Mouse (Mus musculus): ENCODE data around the gene Isca2. TPM values are rescaled to one million over a fixed set of nuclear protein-coding genes. Genes with fewer than 3 reads are reported as not detected.
A peak's percentile ranks its signal among the peaks of the same experiment; 100 is the strongest.

Gene Isca2
- polyA plus RNA-seq, 1 experiment from 2014 or later: 156 TPM

DNA sequence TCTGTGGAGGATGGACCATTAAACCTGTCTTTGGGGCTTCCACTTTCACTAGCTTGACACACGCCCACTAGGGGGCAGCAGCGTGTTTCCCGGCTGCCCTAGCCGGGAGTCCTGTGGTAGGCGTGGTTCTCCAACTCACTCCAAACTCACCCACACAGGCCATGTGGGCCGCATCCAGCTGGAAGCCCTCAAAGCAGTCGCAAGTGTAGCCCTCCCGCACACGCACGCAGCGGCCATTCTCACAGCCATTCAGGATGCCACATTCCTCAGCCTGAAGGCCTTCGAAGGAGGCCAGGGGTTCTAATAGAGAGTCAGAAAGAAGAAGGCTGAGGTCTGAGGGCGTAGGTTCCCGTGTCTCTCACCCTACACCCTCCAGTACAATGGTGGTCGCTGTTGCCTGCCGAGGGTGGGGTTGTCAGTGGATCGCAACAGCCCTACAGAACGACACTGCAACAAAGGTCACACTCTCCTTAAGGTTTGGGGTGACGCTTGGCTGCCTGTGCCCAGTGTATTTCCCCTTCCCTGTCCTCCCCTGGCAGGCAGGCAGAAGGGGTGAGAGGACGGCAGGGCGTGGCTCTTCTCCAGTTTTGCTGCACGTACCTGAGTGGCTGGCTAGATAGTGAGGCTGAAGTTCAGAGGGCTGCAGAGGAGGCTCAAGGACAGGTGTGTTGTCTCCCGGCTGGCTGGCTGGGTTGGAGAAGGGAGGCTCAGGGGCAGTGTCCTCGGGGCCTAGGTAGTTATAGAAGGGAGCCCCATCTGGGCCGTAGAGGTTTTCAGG lies 11.7 kb downstream of the Isca2 start:
- Histone ChIP-seq H3K36me3 (ENCODE audit: control insufficient read depth, insufficient read depth, low read length) (no peaks in the 10 kb centered on the region), H3K27me3 (ENCODE audit: control insufficient read depth, insufficient read depth, low read length) (no peaks in the 10 kb centered on the region), H3K9me3 (ENCODE audit: control insufficient read depth, low read length) (no peaks in the 10 kb centered on the region), H3K27ac (ENCODE audit: low read depth, low read length) (no peak overlapping the region), H3K4me1 (replicated peaks; ENCODE audit: control insufficient read depth, insufficient read depth, low read length) (peaks cover 5% of the 10 kb centered on the region; the same call in 1 of the 2 replicates), H3K9ac (ENCODE audit: low read length) (no peak overlapping the region), H3K4me3 (ENCODE audit: low read depth, low read length) (no peak overlapping the region), H3K4me2 (ENCODE audit: low read depth, low read length, severe bottlenecking) (peak overlapping the region; percentile 34; the same call in 1 of the 2 replicates)
- peak; percentile 94 for DNase-seq (ENCODE audit: low spot score)
- ATAC-seq (replicated peaks; ENCODE audit: low FRiP score): peak; percentile 83
- WGBS: 34% methylated on average over 25 of the region's 25 CpGs

GRCm38 (mm10) chr12:84786091-84786490 lies 13.0 kb downstream of the Isca2 start:
- Histone ChIP-seq H3K27ac (ENCODE audit: low read depth, low read length) (no peak overlapping the region), H3K4me2 (ENCODE audit: low read depth, low read length, severe bottlenecking) (no peak overlapping the region), H3K36me3 (ENCODE audit: control insufficient read depth, insufficient read depth, low read length) (no peaks in the 10 kb centered on the region), H3K4me3 (ENCODE audit: low read depth, low read length) (no peak overlapping the region), H3K9ac (ENCODE audit: low read length) (no peak overlapping the region), H3K4me1 (replicated peaks; ENCODE audit: control insufficient read depth, insufficient read depth, low read length) (peaks cover 5% of the 10 kb centered on the region; the same call in 1 of the 2 replicates), H3K27me3 (ENCODE audit: control insufficient read depth, insufficient read depth, low read length) (no peaks in the 10 kb centered on the region), H3K9me3 (ENCODE audit: control insufficient read depth, low read length) (no peaks in the 10 kb centered on the region)
- WGBS: 63% methylated on average over 5 of the region's 5 CpGs
- DNase-seq (ENCODE audit: low spot score): no peak
- ATAC-seq (replicated peaks; ENCODE audit: low FRiP score): no peak

GRCm38 (mm10) chr12:84790853-84791252 lies 17.8 kb downstream of the Isca2 start:
- 80% methylated on average over 10 of the region's 10 CpGs for WGBS
- Histone ChIP-seq H3K36me3 (ENCODE audit: control insufficient read depth, insufficient read depth, low read length) (no peaks in the 10 kb centered on the region), H3K9me3 (ENCODE audit: control insufficient read depth, low read length) (no peaks in the 10 kb centered on the region), H3K4me2 (ENCODE audit: low read depth, low read length, severe bottlenecking) (no peak overlapping the region), H3K4me3 (ENCODE audit: low read depth, low read length) (no peak overlapping the region), H3K4me1 (replicated peaks; ENCODE audit: control insufficient read depth, insufficient read depth, low read length) (no peaks in the 10 kb centered on the region), H3K9ac (ENCODE audit: low read length) (no peak overlapping the region), H3K27me3 (ENCODE audit: control insufficient read depth, insufficient read depth, low read length) (no peaks in the 10 kb centered on the region), H3K27ac (ENCODE audit: low read depth, low read length) (no peak overlapping the region)
- ATAC-seq (replicated peaks; ENCODE audit: low FRiP score) (no peak), DNase-seq (ENCODE audit: low spot score) (no peak)

DNA sequence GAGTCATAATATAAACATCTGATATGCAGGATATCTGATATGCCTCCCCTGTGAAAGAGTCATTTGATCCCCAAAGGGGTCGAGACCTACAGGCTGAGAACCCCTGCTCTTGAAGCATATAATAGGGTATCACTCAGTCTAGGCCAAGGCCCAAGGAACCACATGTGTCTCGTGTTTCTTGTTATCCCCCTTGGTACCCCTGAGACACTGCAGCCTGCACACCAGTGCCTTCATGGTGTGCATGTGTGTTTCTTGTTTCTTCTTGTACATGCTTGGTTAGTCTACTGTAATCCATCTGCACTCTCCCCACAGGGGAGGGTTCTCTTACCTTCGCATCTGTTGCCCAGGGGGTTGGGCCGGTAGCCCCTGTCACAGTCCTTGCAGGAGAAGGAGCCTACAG lies 19.6 kb downstream of the Isca2 start:
- H3K4me2 ChIP-seq (ENCODE audit: low read depth, low read length, severe bottlenecking): no peak overlapping the region
- WGBS: 89% methylated on average over 4 of the region's 4 CpGs
- no peaks in the 10 kb centered on the region for H3K4me1 ChIP-seq (replicated peaks; ENCODE audit: control insufficient read depth, insufficient read depth, low read length)
- H3K9me3 ChIP-seq (ENCODE audit: control insufficient read depth, low read length): no peaks in the 10 kb centered on the region
- H3K27me3 ChIP-seq (ENCODE audit: control insufficient read depth, insufficient read depth, low read length): no peaks in the 10 kb centered on the region
- no peak overlapping the region for H3K9ac ChIP-seq (ENCODE audit: low read length)
- ATAC-seq (replicated peaks; ENCODE audit: low FRiP score): no peak
- H3K4me3 ChIP-seq (ENCODE audit: low read depth, low read length): no peak overlapping the region
- no peak for DNase-seq (ENCODE audit: low spot score)
- no peak overlapping the region for H3K27ac ChIP-seq (ENCODE audit: low read depth, low read length)
- no peaks in the 10 kb centered on the region for H3K36me3 ChIP-seq (ENCODE audit: control insufficient read depth, insufficient read depth, low read length)

GRCm38 (mm10) chr12:84794647-84795046 lies 21.6 kb downstream of the Isca2 start:
- H3K36me3 ChIP-seq (ENCODE audit: control insufficient read depth, insufficient read depth, low read length): no peaks in the 10 kb centered on the region
- H3K9ac ChIP-seq (ENCODE audit: low read length): no peak overlapping the region
- ATAC-seq (replicated peaks; ENCODE audit: low FRiP score): no peak
- H3K4me3 ChIP-seq (ENCODE audit: low read depth, low read length): no peak overlapping the region
- 94% methylated on average over 8 of the region's 8 CpGs for WGBS
- H3K9me3 ChIP-seq (ENCODE audit: control insufficient read depth, low read length): no peaks in the 10 kb centered on the region
- no peak overlapping the region for H3K27ac ChIP-seq (ENCODE audit: low read depth, low read length)
- no peaks in the 10 kb centered on the region for H3K27me3 ChIP-seq (ENCODE audit: control insufficient read depth, insufficient read depth, low read length)
- no peaks in the 10 kb centered on the region for H3K4me1 ChIP-seq (replicated peaks; ENCODE audit: control insufficient read depth, insufficient read depth, low read length)
- no peak overlapping the region for H3K4me2 ChIP-seq (ENCODE audit: low read depth, low read length, severe bottlenecking)
- DNase-seq (ENCODE audit: low spot score): no peak

DNA sequence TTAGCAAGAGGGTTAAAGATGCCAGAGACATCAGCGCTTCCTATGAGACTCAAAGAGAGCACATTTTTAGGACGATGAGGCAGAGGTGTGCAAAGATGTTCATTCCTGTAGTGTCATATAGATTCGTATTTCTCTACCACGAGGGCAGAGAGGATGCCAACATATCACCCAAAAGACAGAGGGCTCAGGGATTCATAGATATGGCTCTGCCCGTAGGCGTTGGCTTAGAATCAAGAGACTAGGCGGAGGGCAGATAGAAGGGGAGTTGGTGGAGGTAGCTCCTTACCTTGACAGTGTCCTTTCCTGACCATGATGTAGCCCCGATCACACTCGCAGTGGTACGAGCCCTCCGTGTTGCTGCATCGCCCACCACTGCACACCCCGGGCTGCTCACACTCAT lies 26.0 kb downstream of the Isca2 start:
- H3K27me3 ChIP-seq (ENCODE audit: control insufficient read depth, insufficient read depth, low read length): no peaks in the 10 kb centered on the region
- WGBS: 94% methylated on average over 13 of the region's 13 CpGs
- no peak for ATAC-seq (replicated peaks; ENCODE audit: low FRiP score)

DNA sequence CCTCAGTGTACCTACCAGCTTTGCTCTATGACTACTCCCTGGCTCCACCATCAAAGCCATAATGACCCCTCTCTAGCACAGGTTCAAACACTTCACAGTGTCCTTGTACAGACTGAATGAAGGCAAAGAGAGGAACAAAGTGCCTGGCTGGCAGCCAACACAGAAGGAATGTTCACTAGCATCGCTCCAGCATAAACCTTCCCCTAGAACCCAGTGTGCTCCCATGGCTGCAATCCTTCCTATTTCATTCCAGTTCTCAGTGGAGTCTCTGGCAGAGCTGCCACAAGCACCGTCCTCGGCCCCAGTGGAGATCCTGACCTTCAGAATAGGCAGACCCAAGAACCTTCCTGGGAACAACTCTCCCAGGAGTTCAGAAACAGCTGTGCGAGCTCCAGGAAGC lies 27.4 kb downstream of the Isca2 start:
- Histone ChIP-seq H3K4me2 (ENCODE audit: low read depth, low read length, severe bottlenecking) (no peak overlapping the region), H3K27ac (ENCODE audit: low read depth, low read length) (no peak overlapping the region), H3K9me3 (ENCODE audit: control insufficient read depth, low read length) (no peaks in the 10 kb centered on the region), H3K36me3 (ENCODE audit: control insufficient read depth, insufficient read depth, low read length) (no peaks in the 10 kb centered on the region), H3K9ac (ENCODE audit: low read length) (no peak overlapping the region), H3K4me1 (replicated peaks; ENCODE audit: control insufficient read depth, insufficient read depth, low read length) (no peaks in the 10 kb centered on the region), H3K27me3 (ENCODE audit: control insufficient read depth, insufficient read depth, low read length) (no peaks in the 10 kb centered on the region), H3K4me3 (ENCODE audit: low read depth, low read length) (no peak overlapping the region)
- 86% methylated on average over 4 of the region's 4 CpGs for WGBS
- ATAC-seq (replicated peaks; ENCODE audit: low FRiP score): no peak
- no peak for DNase-seq (ENCODE audit: low spot score)

More for the DNA sequence above, 26.0 kb downstream of the Isca2 start:
- Histone ChIP-seq H3K27ac (ENCODE audit: low read depth, low read length) (no peak overlapping the region), H3K9me3 (ENCODE audit: control insufficient read depth, low read length) (no peaks in the 10 kb centered on the region), H3K9ac (ENCODE audit: low read length) (no peak overlapping the region), H3K4me2 (ENCODE audit: low read depth, low read length, severe bottlenecking) (no peak overlapping the region), H3K4me3 (ENCODE audit: low read depth, low read length) (no peak overlapping the region), H3K36me3 (ENCODE audit: control insufficient read depth, insufficient read depth, low read length) (no peaks in the 10 kb centered on the region), H3K4me1 (replicated peaks; ENCODE audit: control insufficient read depth, insufficient read depth, low read length) (no peaks in the 10 kb centered on the region)
- no peak for DNase-seq (ENCODE audit: low spot score)

- H3K4me2 ChIP-seq (ENCODE audit: low read depth, low read length, severe bottlenecking): no peak overlapping the region
- no peaks in the 10 kb centered on the region for H3K9me3 ChIP-seq (ENCODE audit: control insufficient read depth, low read length)
- WGBS: 87% methylated on average over 13 of the region's 13 CpGs
- H3K9ac ChIP-seq (ENCODE audit: low read length): no peak overlapping the region
- no peak overlapping the region for H3K27ac ChIP-seq (ENCODE audit: low read depth, low read length)
- no peaks in the 10 kb centered on the region for H3K36me3 ChIP-seq (ENCODE audit: control insufficient read depth, insufficient read depth, low read length)
- H3K27me3 ChIP-seq (ENCODE audit: control insufficient read depth, insufficient read depth, low read length): no peaks in the 10 kb centered on the region
- no peaks in the 10 kb centered on the region for H3K4me1 ChIP-seq (replicated peaks; ENCODE audit: control insufficient read depth, insufficient read depth, low read length)
- no peak overlapping the region for H3K4me3 ChIP-seq (ENCODE audit: low read depth, low read length)
- no peak for ATAC-seq (replicated peaks; ENCODE audit: low FRiP score)
- no peak for DNase-seq (ENCODE audit: low spot score)
Observed at GRCm38 (mm10) chr12:84801532-84802110, 28.6 kb downstream of the Isca2 start.

- H3K4me3 ChIP-seq (ENCODE audit: low read depth, low read length): no peak overlapping the region
- H3K4me2 ChIP-seq (ENCODE audit: low read depth, low read length, severe bottlenecking): no peak overlapping the region
- no peaks in the 10 kb centered on the region for H3K4me1 ChIP-seq (replicated peaks; ENCODE audit: control insufficient read depth, insufficient read depth, low read length)
- no peaks in the 10 kb centered on the region for H3K9me3 ChIP-seq (ENCODE audit: control insufficient read depth, low read length)
- ATAC-seq (replicated peaks; ENCODE audit: low FRiP score) (no peak), DNase-seq (ENCODE audit: low spot score) (no peak)
- 90% methylated on average over 3 of the region's 3 CpGs for WGBS
- H3K27me3 ChIP-seq (ENCODE audit: control insufficient read depth, insufficient read depth, low read length): no peaks in the 10 kb centered on the region
- no peaks in the 10 kb centered on the region for H3K36me3 ChIP-seq (ENCODE audit: control insufficient read depth, insufficient read depth, low read length)
- H3K9ac ChIP-seq (ENCODE audit: low read length): no peak overlapping the region
- H3K27ac ChIP-seq (ENCODE audit: low read depth, low read length): no peak overlapping the region
Observed at GRCm38 (mm10) chr12:84802625-84803024, 29.6 kb downstream of the Isca2 start.
